Mouse (Mus musculus) induced T-regulatory cell, adult 2 months (primary cell): ENCODE data around the gene Dnajc13.

Source experiments
- DNase-seq: peaks from one replicate; pipeline ENCODE4 v3.0.0-alpha.2; 2012; ENCODE audit warnings: low read depth

Dnajc13 gene

GRCm38 (mm10) chr9:104108571-104109143 lies 154.1 kb downstream of the Dnajc13 start:
- DNase-seq, result no peak

GRCm38 (mm10) chr9:104107482-104107881 lies 155.2 kb downstream of the Dnajc13 start:
- no peak for DNase-seq

GRCm38 (mm10) chr9:104106930-104107329 lies 155.8 kb downstream of the Dnajc13 start:
- no peak for DNase-seq

GRCm38 (mm10) chr9:104104986-104105385 lies 157.7 kb downstream of the Dnajc13 start:
- DNase-seq, result no peak

GRCm38 (mm10) chr9:104102901-104103300 lies 159.8 kb downstream of the Dnajc13 start:
- no peak for DNase-seq

GRCm38 (mm10) chr9:104102301-104102700 lies 160.4 kb downstream of the Dnajc13 start:
- DNase-seq, result no peak

- no peak for DNase-seq
Observed at GRCm38 (mm10) chr9:104101458-104101857, 161.3 kb downstream of the Dnajc13 start.
